Mouse (Mus musculus): ENCODE measurements around the gene AC129217.1. TPM values are rescaled to one million over a fixed set of nuclear protein-coding genes. Genes with fewer than 3 reads are reported as not detected.

Gene AC129217.1
- total and polyA plus RNA-seq, 3 experiments = 3.7 to 102 TPM; not detected in 1

DNA sequence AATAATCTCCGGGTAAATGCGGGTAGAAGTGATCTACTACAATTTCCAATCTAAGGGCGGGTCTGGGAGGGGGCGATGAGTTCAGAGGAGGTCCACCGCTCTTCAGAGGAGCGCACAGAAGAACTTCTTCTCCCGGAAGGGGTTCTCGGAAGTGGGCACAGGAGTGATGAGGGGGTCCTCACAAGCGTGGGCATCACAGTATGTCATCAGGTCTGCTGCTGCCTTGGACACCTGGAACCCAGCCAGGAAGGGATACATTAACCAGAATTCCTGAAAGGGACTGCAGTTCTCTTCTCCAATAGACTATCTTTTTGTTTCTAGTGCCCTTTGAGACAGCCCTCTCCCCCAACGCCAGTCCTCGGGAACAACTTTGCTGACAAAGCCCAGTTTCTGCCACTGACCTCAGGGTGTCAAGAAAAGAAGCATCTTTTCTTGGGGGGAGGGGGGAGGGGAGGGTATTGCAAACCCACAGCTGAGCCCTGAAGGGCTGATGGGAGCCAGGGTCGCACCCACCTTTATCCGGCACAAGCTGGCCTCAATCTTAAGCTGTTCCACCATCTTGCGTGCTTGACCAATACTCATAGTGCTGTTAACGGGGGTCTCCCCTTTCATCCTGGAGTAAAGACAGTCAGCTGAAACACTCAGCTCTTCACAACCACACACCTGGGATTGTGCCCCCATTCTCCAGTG is 8.6 kb downstream of the AC129217.1 start:
- peaks cover 96% of the 10 kb centered on the region for H3K36me3 ChIP-seq (replicated peaks)

GRCm38 (mm10) chr19:8839103-8839907 is 9.7 kb downstream of the AC129217.1 start, which contains the start of gene Gng3:
Gng3 (minus strand) TSS chr19:8839194.
- peaks cover 3% of the 10 kb centered on the region; the same call in 1 of the 2 replicates for H3K4me1 ChIP-seq (ENCODE audit: insufficient read depth, low read depth, low read length)
- H3K27me3 ChIP-seq (ENCODE audit: insufficient read depth, low read length) = no peaks in the 10 kb centered on the region
- no peaks in the 10 kb centered on the region for H3K9me3 ChIP-seq (replicated peaks)
- ATAC-seq (ENCODE audit: extremely low read depth, insufficient number of reproducible peaks, low FRiP score, poor library complexity, severe bottlenecking) (no peak), DNase-seq (ENCODE audit: low spot score) (no peak)
- no peak for TF ChIP-seq GATA2 (IDR thresholded peaks at IDR 0.05; ENCODE audit: borderline replicate concordance, low read depth, low read length)
- no peak for TF ChIP-seq TAL1 (conservative IDR thresholded peaks at IDR 0.05; ENCODE audit: low read depth, low read length)
- TF ChIP-seq GATA1 (IDR thresholded peaks at IDR 0.05; ENCODE audit: borderline replicate concordance, low read length) = no peak
- no peak for TF ChIP-seq POLR2AphosphoS5 (IDR thresholded peaks at IDR 0.05; ENCODE audit: insufficient replicate concordance, low read depth, low read length)
- H3K36me3 ChIP-seq (replicated peaks) = peaks cover 95% of the 10 kb centered on the region
- no peak within 1 kb of the TSS for H3K4me3 ChIP-seq (ENCODE audit: low read depth, low read length)

More for the DNA sequence above, 8.6 kb downstream of the AC129217.1 start:
- ATAC-seq (ENCODE audit: extremely low read depth, insufficient number of reproducible peaks, low FRiP score, poor library complexity, severe bottlenecking) (no peak), DNase-seq (ENCODE audit: low spot score) (no peak)
- TF ChIP-seq CTCF (IDR thresholded peaks at IDR 0.05; ENCODE audit: low read depth, low read length) = no peak
- H3K4me1 ChIP-seq (ENCODE audit: insufficient read depth, low read depth, low read length) = peaks cover 3% of the 10 kb centered on the region; the same call in 1 of the 2 replicates
- H3K9me3 ChIP-seq (replicated peaks) = no peaks in the 10 kb centered on the region
- H3K4me3 ChIP-seq (ENCODE audit: low read depth, low read length) = no peak overlapping the region
- H3K27me3 ChIP-seq (ENCODE audit: insufficient read depth, low read length) = no peaks in the 10 kb centered on the region

DNA sequence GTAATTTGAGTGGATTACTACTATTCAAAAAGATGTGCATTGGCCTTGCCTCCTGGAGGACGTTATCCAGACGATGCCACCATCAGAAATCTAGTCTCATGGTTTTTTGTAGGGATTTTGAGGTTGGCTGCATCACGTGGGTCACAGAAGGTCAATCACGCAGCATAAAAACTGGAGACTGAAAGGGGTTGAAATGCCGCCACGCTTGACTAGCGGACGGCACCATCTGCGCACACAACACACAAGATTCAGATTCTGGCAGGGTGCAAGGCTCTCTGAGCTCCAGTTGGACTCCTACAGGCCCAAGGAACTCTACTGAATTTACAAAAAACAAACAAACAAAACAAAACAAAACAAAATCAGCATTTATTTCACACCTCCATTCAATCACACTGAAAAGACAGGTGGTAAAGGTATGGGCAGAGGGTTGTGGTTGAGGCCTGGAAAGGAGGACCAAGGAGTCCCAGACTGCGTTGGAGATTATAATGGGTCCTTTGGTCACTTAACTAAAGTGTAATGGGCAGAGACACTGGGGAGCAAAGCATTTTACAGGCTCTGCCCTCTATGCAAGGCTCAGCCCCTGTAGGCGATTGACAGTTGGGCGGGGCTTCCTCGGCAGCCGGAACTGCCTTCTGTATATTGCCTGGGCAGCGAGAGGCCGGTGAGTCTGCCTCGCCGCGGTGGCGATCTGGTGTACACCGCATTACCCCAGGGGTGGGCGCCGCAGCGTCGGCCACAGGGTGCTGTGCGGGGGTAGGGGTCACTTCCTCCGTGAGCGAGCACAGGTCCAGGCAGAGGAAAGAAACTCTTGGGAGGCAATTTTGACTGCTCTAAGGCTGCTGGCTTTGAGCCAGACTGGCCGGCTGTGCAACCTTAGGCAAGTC is 10.6 kb downstream of the AC129217.1 start:
- Histone ChIP-seq H3K9me3 (replicated peaks) (no peaks in the 10 kb centered on the region), H3K27me3 (ENCODE audit: insufficient read depth, low read length) (no peaks in the 10 kb centered on the region), H3K36me3 (replicated peaks) (peaks cover 94% of the 10 kb centered on the region), H3K4me1 (ENCODE audit: insufficient read depth, low read depth, low read length) (peaks cover 3% of the 10 kb centered on the region; the same call in 1 of the 2 replicates), H3K4me3 (ENCODE audit: low read depth, low read length) (no peak overlapping the region)
- DNase-seq (ENCODE audit: low spot score) (no peak), ATAC-seq (ENCODE audit: extremely low read depth, insufficient number of reproducible peaks, low FRiP score, poor library complexity, severe bottlenecking) (no peak)
- TF ChIP-seq CTCF (IDR thresholded peaks at IDR 0.05; ENCODE audit: low read depth, low read length) (no peak), POLR2AphosphoS5 (IDR thresholded peaks at IDR 0.05; ENCODE audit: insufficient replicate concordance, low read depth, low read length) (no peak), TAL1 (conservative IDR thresholded peaks at IDR 0.05; ENCODE audit: low read depth, low read length) (no peak)

DNA sequence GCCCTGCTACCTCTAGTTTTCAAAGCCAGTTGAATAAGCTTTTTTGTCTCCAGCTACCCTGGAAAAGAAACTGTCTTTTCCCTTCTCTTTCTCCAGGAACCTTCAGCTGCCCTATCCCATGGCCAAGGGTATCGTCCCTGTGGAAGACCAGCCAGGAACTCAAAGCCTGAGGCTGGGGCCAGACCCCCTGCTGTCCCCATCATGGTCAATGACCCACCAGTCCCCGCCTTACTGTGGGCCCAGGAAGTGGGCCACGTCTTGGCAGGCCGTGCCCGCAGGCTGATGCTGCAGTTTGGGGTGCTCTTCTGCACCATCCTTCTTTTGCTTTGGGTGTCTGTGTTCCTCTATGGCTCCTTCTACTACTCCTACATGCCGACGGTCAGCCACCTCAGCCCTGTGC is 11.4 kb downstream of the AC129217.1 start:
- DNase-seq (ENCODE audit: low spot score) = no peak
- Histone ChIP-seq H3K36me3 (replicated peaks) (peaks cover 94% of the 10 kb centered on the region), H3K27me3 (ENCODE audit: insufficient read depth, low read length) (no peaks in the 10 kb centered on the region), H3K4me1 (ENCODE audit: insufficient read depth, low read depth, low read length) (peaks cover 3% of the 10 kb centered on the region; the same call in 1 of the 2 replicates), H3K9me3 (replicated peaks) (no peaks in the 10 kb centered on the region), H3K4me3 (ENCODE audit: low read depth, low read length) (no peak overlapping the region)
- TF ChIP-seq GATA2 (IDR thresholded peaks at IDR 0.05; ENCODE audit: borderline replicate concordance, low read depth, low read length) (no peak), CTCF (IDR thresholded peaks at IDR 0.05; ENCODE audit: low read depth, low read length) (no peak), GATA1 (IDR thresholded peaks at IDR 0.05; ENCODE audit: borderline replicate concordance, low read length) (no peak), POLR2AphosphoS5 (IDR thresholded peaks at IDR 0.05; ENCODE audit: insufficient replicate concordance, low read depth, low read length) (no peak), TAL1 (conservative IDR thresholded peaks at IDR 0.05; ENCODE audit: low read depth, low read length) (no peak)
- no peak for ATAC-seq (ENCODE audit: extremely low read depth, insufficient number of reproducible peaks, low FRiP score, poor library complexity, severe bottlenecking)

GRCm38 (mm10) chr19:8842961-8843360 is 13.4 kb downstream of the AC129217.1 start:
- Histone ChIP-seq H3K27me3 (ENCODE audit: insufficient read depth, low read length) (no peaks in the 10 kb centered on the region), H3K36me3 (replicated peaks) (peaks cover 94% of the 10 kb centered on the region), H3K9me3 (replicated peaks) (no peaks in the 10 kb centered on the region), H3K4me1 (ENCODE audit: insufficient read depth, low read depth, low read length) (peaks cover 7% of the 10 kb centered on the region; the same call in 1 of the 2 replicates), H3K4me3 (ENCODE audit: low read depth, low read length) (no peak overlapping the region)
- ATAC-seq (ENCODE audit: extremely low read depth, insufficient number of reproducible peaks, low FRiP score, poor library complexity, severe bottlenecking) = no peak
- TF ChIP-seq GATA2 (IDR thresholded peaks at IDR 0.05; ENCODE audit: borderline replicate concordance, low read depth, low read length) (no peak), POLR2AphosphoS5 (IDR thresholded peaks at IDR 0.05; ENCODE audit: insufficient replicate concordance, low read depth, low read length) (no peak), GATA1 (IDR thresholded peaks at IDR 0.05; ENCODE audit: borderline replicate concordance, low read length) (no peak), CTCF (IDR thresholded peaks at IDR 0.05; ENCODE audit: low read depth, low read length) (no peak), TAL1 (conservative IDR thresholded peaks at IDR 0.05; ENCODE audit: low read depth, low read length) (no peak)
- no peak for DNase-seq (ENCODE audit: low spot score)

Data from G1E (cell line).